Mouse (Mus musculus) limb, embryonic 12.5 days (tissue): Measurements from ENCODE around the gene Vamp4. TPM values are rescaled to one million over a fixed set of nuclear protein-coding genes. Genes with fewer than 3 reads are reported as not detected.

ENCODE experiments used
- ATAC-seq: fragments of 200-750 bp; cut with Nextera tagmentation; 2 replicates; pipeline ENCODE4 v1.8.0; 2017; ENCODE audit warnings: low read depth, moderate TSS enrichment; ENCODE audit not compliant: insufficient number of reproducible peaks, insufficient read depth, low FRiP score, low TSS enrichment
- H3K27ac ChIP-seq: fragments of 300-500 bp; sonication (generic); 2 replicates; pipeline ENCODE4 v1.5.1; 2016; ENCODE audit warnings: mild to moderate bottlenecking, moderate library complexity
- H3K27me3 ChIP-seq: fragments of 300-500 bp; sonication (generic); 2 replicates; pipeline ENCODE4 v1.6.1; 2016; ENCODE audit warnings: mild to moderate bottlenecking, moderate library complexity
- H3K36me3 ChIP-seq: fragments of 300-500 bp; sonication (generic); 2 replicates; pipeline ENCODE4 v1.6.1; 2016; ENCODE audit warnings: mild to moderate bottlenecking, moderate library complexity
- H3K4me1 ChIP-seq: fragments of 300-500 bp; sonication (generic); replicated peaks from 2 replicates; pipeline ENCODE4 v1.6.1; 2016
- H3K4me2 ChIP-seq: fragments of 300-500 bp; sonication (generic); 2 replicates; pipeline ENCODE4 v1.6.1; 2016; ENCODE audit warnings: mild to moderate bottlenecking, moderate library complexity
- H3K4me3 ChIP-seq: fragments of 300-500 bp; sonication (generic); replicated peaks from 2 replicates; pipeline ENCODE4 v1.5.1; 2016; ENCODE audit warnings: mild to moderate bottlenecking
- H3K9ac ChIP-seq: fragments of 300-500 bp; sonication (generic); replicated peaks from 2 replicates; pipeline ENCODE4 v1.6.1; 2016; ENCODE audit warnings: mild to moderate bottlenecking, moderate library complexity
- H3K9me3 ChIP-seq: fragments of 300-500 bp; sonication (generic); 2 replicates; pipeline ENCODE4 v1.6.1; 2016; ENCODE audit warnings: mild to moderate bottlenecking, moderate library complexity
- WGBS: fragments of 180-500 bp; shearing (Covaris S2); methylation state at CpG from one replicate; pipeline ENCODE4 v1.1.7; 2016; 5-methylcytosine and 5-hydroxymethylcytosine counted together
- polyA plus RNA-seq: library from polyadenylated mRNA; unstranded; fragments of >200 nt; fragmentation: Nextera tagmentation; extraction: Ambion mirVana; gene quantifications from 2 replicates; pipeline ENCODE4 v1.2.1, GENCODE M21; 2016

The Vamp4 gene
- 71.8 and 77.6 TPM in 2 replicates for polyA plus RNA-seq

GRCm38 (mm10) chr1:162570260-162570748, at the start of gene Vamp4:
Gene Vamp4 (plus strand): TSS chr1:162570515.
- WGBS, result under 1% methylated on average over 40 of the region's 43 CpGs
- peak; percentile 98 for ATAC-seq
- Histone ChIP-seq H3K4me2 (peak within 1 kb of the TSS; percentile 72), H3K4me3 (peak within 1 kb of the TSS; percentile 95), H3K9me3 (no peaks in the 10 kb centered on the region), H3K36me3 (peaks cover 12% of the 10 kb centered on the region), H3K27me3 (no peaks in the 10 kb centered on the region), H3K27ac (peak within 1 kb of the TSS; percentile 93), H3K9ac (peak within 1 kb of the TSS; percentile 91), H3K4me1 (peaks cover 20% of the 10 kb centered on the region)

GRCm38 (mm10) chr1:162529651-162530050, 40.7 kb upstream of the Vamp4 start:
- Histone ChIP-seq H3K4me2 (no peak overlapping the region), H3K36me3 (peaks cover 30% of the 10 kb centered on the region), H3K9ac (no peak overlapping the region), H3K4me3 (no peak overlapping the region), H3K9me3 (peaks cover 8% of the 10 kb centered on the region; the same call in 1 of the 2 replicates), H3K27ac (no peak overlapping the region), H3K27me3 (no peaks in the 10 kb centered on the region), H3K4me1 (no peaks in the 10 kb centered on the region)
- WGBS, result 68% methylated on average over 2 of the region's 2 CpGs
- no peak for ATAC-seq

DNA sequence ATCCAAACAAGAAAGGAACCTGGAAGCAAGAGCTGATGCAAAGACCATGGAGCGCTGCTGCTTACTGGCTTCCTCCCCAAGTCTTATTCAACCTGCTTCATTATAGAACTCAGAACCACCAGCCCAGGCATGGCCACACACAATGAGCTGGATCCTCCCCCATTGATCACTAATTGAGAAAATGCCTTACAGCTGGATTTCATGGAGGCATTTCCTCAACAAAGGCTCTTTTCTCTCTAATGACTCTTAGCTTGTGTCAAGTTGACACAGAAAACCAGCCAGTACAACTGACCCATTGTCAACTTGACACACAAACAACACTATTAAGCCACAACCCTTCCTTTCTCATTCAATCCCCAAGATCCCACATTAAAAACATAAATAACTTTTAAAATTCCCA, 39.6 kb upstream of the Vamp4 start:
- WGBS, result 77% methylated on average over 1 of the region's 1 CpGs
- peaks cover 40% of the 10 kb centered on the region for H3K36me3 ChIP-seq
- H3K27ac ChIP-seq, result no peak overlapping the region
- H3K4me1 ChIP-seq, result no peaks in the 10 kb centered on the region
- H3K9me3 ChIP-seq, result peaks cover 8% of the 10 kb centered on the region; the same call in 1 of the 2 replicates
- H3K4me3 ChIP-seq, result no peak overlapping the region
- no peaks in the 10 kb centered on the region for H3K27me3 ChIP-seq
- no peak overlapping the region for H3K4me2 ChIP-seq
- no peak for ATAC-seq
- H3K9ac ChIP-seq, result no peak overlapping the region

- Histone ChIP-seq H3K9me3 (peaks cover 8% of the 10 kb centered on the region; the same call in 1 of the 2 replicates), H3K4me3 (no peak overlapping the region), H3K27ac (no peak overlapping the region), H3K9ac (no peak overlapping the region), H3K4me1 (no peaks in the 10 kb centered on the region), H3K27me3 (no peaks in the 10 kb centered on the region), H3K4me2 (no peak overlapping the region), H3K36me3 (peaks cover 49% of the 10 kb centered on the region)
- no peak for ATAC-seq
- 66% methylated on average over 4 of the region's 4 CpGs for WGBS
Observed at GRCm38 (mm10) chr1:162531584-162531983, 38.7 kb upstream of the Vamp4 start.

GRCm38 (mm10) chr1:162532330-162532729, 38.0 kb upstream of the Vamp4 start:
- no peak overlapping the region for H3K4me3 ChIP-seq
- WGBS, result 71% methylated on average over 4 of the region's 4 CpGs
- peaks cover 8% of the 10 kb centered on the region; the same call in 1 of the 2 replicates for H3K9me3 ChIP-seq
- no peaks in the 10 kb centered on the region for H3K4me1 ChIP-seq
- H3K4me2 ChIP-seq, result no peak overlapping the region
- H3K36me3 ChIP-seq, result peaks cover 57% of the 10 kb centered on the region
- no peak for ATAC-seq
- H3K9ac ChIP-seq, result no peak overlapping the region
- no peak overlapping the region for H3K27ac ChIP-seq
- no peaks in the 10 kb centered on the region for H3K27me3 ChIP-seq

GRCm38 (mm10) chr1:162533766-162534560, 36.4 kb upstream of the Vamp4 start:
- Histone ChIP-seq H3K4me1 (no peaks in the 10 kb centered on the region), H3K27ac (no peak overlapping the region), H3K9me3 (no peaks in the 10 kb centered on the region), H3K9ac (no peak overlapping the region), H3K4me3 (no peak overlapping the region), H3K27me3 (no peaks in the 10 kb centered on the region), H3K36me3 (peaks cover 70% of the 10 kb centered on the region), H3K4me2 (no peak overlapping the region)
- no peak for ATAC-seq
- WGBS, result 92% methylated on average over 14 of the region's 14 CpGs

DNA sequence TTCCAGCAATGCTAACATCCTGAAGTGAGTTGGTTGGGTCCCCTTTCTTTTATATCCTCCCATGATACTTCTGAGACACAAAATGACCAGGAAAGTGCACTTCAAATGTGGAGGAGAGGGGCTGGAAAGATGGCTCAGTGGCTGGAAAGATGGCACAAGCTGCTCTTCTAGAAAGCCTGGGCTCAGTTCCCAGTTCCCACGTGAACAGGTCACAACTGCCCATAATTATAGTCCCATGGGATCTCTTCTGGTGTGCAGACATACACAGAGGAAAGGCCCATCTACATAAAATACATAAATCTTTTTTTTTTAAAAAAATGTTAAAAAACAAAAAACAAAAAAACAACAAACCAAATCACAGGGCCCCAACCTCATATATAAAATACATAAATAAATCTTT, 27.1 kb upstream of the Vamp4 start:
- Histone ChIP-seq H3K27me3 (no peaks in the 10 kb centered on the region), H3K4me3 (no peak overlapping the region), H3K4me1 (peaks cover 10% of the 10 kb centered on the region), H3K9ac (no peak overlapping the region), H3K36me3 (peaks cover 79% of the 10 kb centered on the region), H3K4me2 (no peak overlapping the region), H3K27ac (no peak overlapping the region), H3K9me3 (no peaks in the 10 kb centered on the region)
- WGBS, result 92% methylated on average over 1 of the region's 1 CpGs
- no peak for ATAC-seq

- Histone ChIP-seq H3K4me2 (peak overlapping the region; percentile 91), H3K4me1 (peaks cover 10% of the 10 kb centered on the region), H3K9ac (peak overlapping the region; percentile 60), H3K9me3 (no peaks in the 10 kb centered on the region), H3K27ac (peak overlapping the region; percentile 64; the same call in 1 of the 2 replicates), H3K27me3 (no peaks in the 10 kb centered on the region), H3K4me3 (peak overlapping the region; percentile 72), H3K36me3 (peaks cover 36% of the 10 kb centered on the region)
- no peak for ATAC-seq
- 7% methylated on average over 10 of the region's 10 CpGs for WGBS
Observed at GRCm38 (mm10) chr1:162547607-162548006, 22.7 kb upstream of the Vamp4 start.

GRCm38 (mm10) chr1:162548016-162548916, 22.0 kb upstream of the Vamp4 start, which contains the start of gene Mettl13:
Gene Mettl13 (minus strand): TSS chr1:162548551.
- WGBS, result under 1% methylated on average over 52 of the region's 52 CpGs
- Histone ChIP-seq H3K9me3 (no peaks in the 10 kb centered on the region), H3K27ac (peak within 1 kb of the TSS; percentile 77), H3K4me2 (peak within 1 kb of the TSS; percentile 91), H3K36me3 (peaks cover 30% of the 10 kb centered on the region), H3K9ac (peak within 1 kb of the TSS; percentile 60), H3K4me3 (peak within 1 kb of the TSS; percentile 72), H3K4me1 (peaks cover 10% of the 10 kb centered on the region), H3K27me3 (no peaks in the 10 kb centered on the region)
- ATAC-seq, result peak; percentile 97

DNA sequence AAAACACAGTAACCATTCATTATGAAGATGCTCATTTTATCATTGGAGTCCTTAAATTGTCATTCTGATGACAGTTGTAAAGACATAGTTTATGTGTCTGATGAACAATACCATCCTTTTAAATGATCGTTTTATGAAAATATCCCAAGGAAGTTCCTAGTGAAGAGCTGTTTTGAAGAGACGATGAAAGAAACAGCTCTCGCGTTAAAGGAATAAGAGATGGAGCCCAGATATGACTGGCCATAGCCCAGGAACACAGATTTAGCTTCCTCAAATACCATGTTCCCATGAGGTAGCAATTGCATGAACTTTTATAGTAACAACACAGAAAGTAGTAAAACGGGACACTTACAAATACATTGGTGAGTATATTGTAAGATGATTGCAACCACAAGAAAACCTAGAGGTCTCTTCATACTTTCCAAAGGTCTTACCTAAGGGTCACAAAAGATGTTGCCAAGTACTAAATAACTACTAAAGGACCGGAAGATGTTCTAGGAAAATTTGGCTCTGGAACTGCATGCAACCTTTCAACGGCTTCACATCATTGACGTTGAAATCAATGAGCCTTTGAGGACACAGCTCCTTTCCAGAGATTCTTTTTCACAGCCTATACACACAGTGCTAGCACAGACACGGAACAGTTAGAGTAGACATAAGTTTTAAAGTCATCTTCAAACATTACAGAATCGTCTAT, 21.2 kb upstream of the Vamp4 start:
- H3K27ac ChIP-seq, result peak overlapping the region; percentile 77
- ATAC-seq, result no peak

More for the DNA sequence above, 21.2 kb upstream of the Vamp4 start:
- WGBS, result 71% methylated on average over 10 of the region's 10 CpGs
- Histone ChIP-seq H3K9me3 (no peaks in the 10 kb centered on the region), H3K4me1 (peaks cover 10% of the 10 kb centered on the region), H3K9ac (peak overlapping the region; percentile 60; the same call in 1 of the 2 replicates), H3K4me2 (peak overlapping the region; percentile 91), H3K4me3 (peak overlapping the region; percentile 72), H3K36me3 (peaks cover 23% of the 10 kb centered on the region), H3K27me3 (no peaks in the 10 kb centered on the region)
